Mouse (Mus musculus) intestine, embryonic 15.5 days (tissue): ENCODE measurements at regions not wholly inside any gene's neighbourhood (a gene's known extent, or its start where the extent isn't known, plus 50 kb on each side); places are given as distances from the start of the nearest gene placed in this dataset.
"Not testable (repeated sequence)": the region's sequence is repeated elsewhere in the genome, so short reads cannot be mapped to it uniquely, and the experiment has no call there.

Experiments used
- ATAC-seq: fragments of 200-750 bp; cut with Nextera tagmentation; 2 replicates; pipeline ENCODE4 v1.8.0; 2017; ENCODE audit warnings: moderate TSS enrichment, moderate library complexity
- H3K27ac ChIP-seq: fragments of 300-500 bp; sonication (generic); 2 replicates; pipeline ENCODE4 v1.5.1; 2015; ENCODE audit warnings: mild to moderate bottlenecking, inconsistent platforms
- H3K27me3 ChIP-seq: fragments of 300-500 bp; sonication (generic); replicated peaks from 2 replicates; pipeline ENCODE4 v1.6.1; 2015; ENCODE audit warnings: inconsistent platforms
- H3K36me3 ChIP-seq: fragments of 300-500 bp; sonication (generic); 2 replicates; pipeline ENCODE4 v1.6.1; 2015; ENCODE audit warnings: inconsistent platforms
- H3K4me1 ChIP-seq: fragments of 300-500 bp; sonication (generic); replicated peaks from 2 replicates; pipeline ENCODE4 v1.6.1; 2015; ENCODE audit warnings: inconsistent platforms
- H3K4me2 ChIP-seq: fragments of 300-500 bp; sonication (generic); replicated peaks from 2 replicates; pipeline ENCODE4 v1.6.1; 2015; ENCODE audit warnings: mild to moderate bottlenecking, inconsistent platforms
- H3K4me3 ChIP-seq: fragments of 300-500 bp; sonication (generic); replicated peaks from 2 replicates; pipeline ENCODE4 v1.5.1; 2015; ENCODE audit warnings: inconsistent platforms
- H3K9ac ChIP-seq: fragments of 300-500 bp; sonication (generic); 2 replicates; pipeline ENCODE4 v1.6.1; 2015; ENCODE audit warnings: inconsistent platforms
- H3K9me3 ChIP-seq: fragments of 300-500 bp; sonication (generic); 2 replicates; pipeline ENCODE4 v1.6.1; 2016; ENCODE audit warnings: inconsistent platforms
- WGBS: fragments of 180-500 bp; shearing (Covaris S2); methylation state at CpG from one replicate; pipeline ENCODE4 v1.1.7; 2015; 5-methylcytosine and 5-hydroxymethylcytosine counted together

DNA sequence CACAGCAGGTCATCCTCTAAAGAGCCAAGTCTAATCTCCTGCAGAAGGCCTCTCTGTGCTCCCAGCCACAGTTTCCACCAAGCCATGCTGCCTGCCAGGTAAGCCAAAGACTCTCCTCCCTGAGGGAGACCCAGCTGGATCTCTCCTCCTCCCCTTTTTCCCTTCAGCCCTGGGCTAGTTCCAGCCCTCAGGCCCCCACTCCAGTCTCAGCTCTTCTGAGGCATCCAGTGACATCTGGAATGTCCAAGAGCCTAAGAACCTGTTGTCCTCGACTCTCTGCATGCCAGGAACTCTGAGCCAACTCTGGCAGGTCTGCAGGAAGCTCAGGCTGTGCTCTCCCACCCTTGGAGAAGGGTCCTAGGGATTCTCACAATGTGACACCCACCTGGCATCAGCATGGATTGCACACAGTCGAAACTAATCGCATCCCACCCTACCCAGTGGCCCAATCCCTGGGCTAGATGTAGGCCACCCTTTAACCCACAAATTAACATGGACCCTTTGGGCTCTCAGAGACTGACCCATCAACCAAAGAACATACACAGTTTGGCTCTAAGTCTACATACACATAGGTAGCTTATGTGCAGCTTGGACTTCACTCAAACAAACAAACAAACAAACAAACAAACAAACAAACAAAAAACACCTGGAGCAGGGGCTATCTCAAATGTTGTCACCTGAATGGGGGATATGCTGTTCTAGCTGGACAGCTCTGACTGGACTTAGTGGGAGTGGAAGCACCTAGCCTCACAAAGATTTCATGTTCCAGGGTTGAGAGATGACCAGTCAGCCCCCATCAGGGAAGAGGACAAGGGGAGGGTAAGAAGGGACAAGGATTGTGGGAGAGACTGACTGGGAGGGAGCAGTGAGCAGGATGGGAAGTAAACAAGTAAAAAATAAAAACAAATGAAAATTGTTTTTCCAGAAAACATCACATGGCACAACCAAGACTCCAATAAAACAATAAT lies 57.9 kb upstream of the Zfp709 start:
- not testable (repeated sequence) for H3K36me3 ChIP-seq, H3K4me1 ChIP-seq, H3K4me2 ChIP-seq, H3K27me3 ChIP-seq, H3K27ac ChIP-seq, H3K9me3 ChIP-seq, H3K9ac ChIP-seq, H3K4me3 ChIP-seq
- ATAC-seq, result peak; percentile 58; the same call in 1 of the 2 replicates
- 70% methylated on average over 3 of the region's 3 CpGs for WGBS

- 65% methylated on average over 1 of the region's 1 CpGs for WGBS
- not testable (repeated sequence) for H3K27me3 ChIP-seq, H3K27ac ChIP-seq, H3K4me3 ChIP-seq, H3K36me3 ChIP-seq, ATAC-seq, H3K9ac ChIP-seq, H3K4me2 ChIP-seq, H3K4me1 ChIP-seq, H3K9me3 ChIP-seq
These were observed 59.1 kb upstream of the Zfp709 start for GRCm38 (mm10) chr8:71822749-71823148.

DNA sequence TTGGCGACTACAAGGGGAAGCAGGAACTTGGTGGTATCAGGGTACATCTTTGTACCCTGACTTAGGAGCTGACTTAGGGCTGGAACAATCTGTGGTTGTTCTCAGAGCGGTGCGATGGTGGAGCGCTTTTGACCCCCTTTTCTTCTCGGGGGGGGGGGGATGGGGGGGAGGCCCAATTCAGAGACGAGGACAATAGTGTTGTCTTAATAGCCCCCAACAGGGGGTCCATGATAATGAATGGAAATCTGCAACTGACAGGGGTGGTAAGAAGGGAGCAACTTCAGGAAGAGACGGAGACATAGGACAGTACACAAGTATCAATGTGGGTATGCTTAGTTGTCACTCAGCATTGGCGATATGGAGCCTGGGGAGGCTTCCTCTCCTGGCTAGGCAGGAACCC lies 61.9 kb upstream of the Zfp709 start:
- H3K9me3 ChIP-seq, H3K27ac ChIP-seq, H3K27me3 ChIP-seq, H3K4me3 ChIP-seq, H3K4me1 ChIP-seq, H3K4me2 ChIP-seq, H3K36me3 ChIP-seq, H3K9ac ChIP-seq: not testable (repeated sequence)
- peak; percentile 48; the same call in 1 of the 2 replicates for ATAC-seq
- WGBS, result 87% methylated on average over 8 of the region's 8 CpGs

DNA sequence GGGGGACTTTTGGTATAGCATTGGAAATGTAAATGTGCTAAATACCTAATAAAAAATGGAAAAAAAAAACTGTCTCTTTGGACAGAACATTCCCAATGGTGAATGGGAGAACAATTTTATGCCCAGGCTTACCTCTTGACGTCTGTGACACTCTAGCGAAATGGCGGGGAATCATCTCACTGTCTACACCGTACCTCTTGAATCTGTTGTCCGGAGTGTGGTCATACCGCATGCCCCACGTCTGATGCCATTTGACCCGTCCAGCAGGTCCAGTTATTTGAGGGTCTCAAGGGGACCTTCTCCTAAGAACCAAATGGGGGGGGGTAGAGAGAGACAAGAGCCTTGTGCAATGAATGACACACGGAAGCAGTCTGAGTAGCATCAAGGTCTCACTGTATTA lies 62.4 kb upstream of the Zfp709 start:
- H3K4me2 ChIP-seq, H3K9me3 ChIP-seq, H3K4me3 ChIP-seq, H3K9ac ChIP-seq, H3K27me3 ChIP-seq, H3K36me3 ChIP-seq, H3K27ac ChIP-seq, H3K4me1 ChIP-seq: not testable (repeated sequence)
- peak; percentile 63; the same call in 1 of the 2 replicates for ATAC-seq
- WGBS, result 90% methylated on average over 9 of the region's 9 CpGs

DNA sequence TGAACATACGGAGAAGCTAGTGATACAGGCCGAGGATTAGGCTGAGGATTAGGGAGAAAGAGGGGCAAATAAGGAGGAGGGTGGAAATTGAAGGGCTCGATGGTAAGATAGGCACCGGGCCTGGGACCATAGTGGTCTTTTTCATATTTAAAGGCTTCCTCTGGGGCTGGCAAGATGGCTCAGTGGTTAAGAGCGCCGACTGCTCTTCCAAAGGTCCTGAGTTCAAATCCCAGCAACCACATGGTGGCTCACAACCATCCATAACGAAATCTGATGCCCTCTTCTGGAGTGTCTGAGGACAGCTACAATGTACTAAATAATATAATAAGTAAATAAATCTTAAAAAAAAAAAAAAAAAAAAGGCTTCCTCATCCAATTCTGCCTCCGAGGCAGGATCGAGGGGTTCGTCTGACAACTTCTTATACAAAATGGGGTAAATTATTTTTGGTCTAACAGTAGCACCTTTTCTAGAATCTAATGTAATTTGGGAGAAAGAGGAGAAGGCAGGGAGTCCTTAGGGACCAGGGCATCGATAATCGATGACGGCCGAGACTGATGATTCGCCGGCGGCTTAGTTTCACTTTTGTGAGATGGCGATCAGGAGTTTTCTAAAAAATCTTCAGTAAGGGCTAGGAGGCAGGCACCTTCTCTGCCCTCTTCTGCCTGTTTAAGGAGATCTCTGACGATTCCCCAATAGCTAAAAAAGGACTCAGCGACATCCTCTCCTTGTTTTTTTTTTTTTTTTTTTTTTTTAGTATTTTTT lies 65.4 kb upstream of the Zfp709 start:
- 91% methylated on average over 20 of the region's 20 CpGs for WGBS
- not testable (repeated sequence) for H3K4me1 ChIP-seq, H3K27ac ChIP-seq, H3K4me2 ChIP-seq, H3K9me3 ChIP-seq, H3K27me3 ChIP-seq, H3K4me3 ChIP-seq, ATAC-seq, H3K36me3 ChIP-seq, H3K9ac ChIP-seq

DNA sequence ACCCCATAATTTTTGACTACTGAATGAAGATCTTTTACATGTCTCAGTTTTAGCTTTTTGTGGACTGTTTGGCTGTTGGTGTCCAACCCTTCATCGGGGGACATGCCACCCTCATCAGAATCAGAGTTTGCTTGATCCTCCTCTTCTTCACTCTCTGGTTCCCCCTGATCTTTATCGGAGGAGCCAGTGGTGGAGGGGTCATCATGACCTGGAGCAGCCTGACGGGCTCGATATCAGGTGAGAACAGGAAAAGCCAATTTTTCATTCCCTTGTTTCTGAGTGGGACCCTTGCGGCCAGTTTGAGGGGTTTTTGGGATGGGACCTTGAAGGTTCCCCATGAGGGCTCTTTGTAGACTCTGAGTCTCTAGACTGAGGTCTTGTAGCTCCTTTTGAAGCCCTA lies 66.0 kb upstream of the Zfp709 start:
- ATAC-seq, H3K4me1 ChIP-seq, H3K4me3 ChIP-seq, H3K4me2 ChIP-seq, H3K27ac ChIP-seq, H3K9me3 ChIP-seq, H3K9ac ChIP-seq, H3K36me3 ChIP-seq, H3K27me3 ChIP-seq: not testable (repeated sequence)
- WGBS, result 95% methylated on average over 5 of the region's 5 CpGs

- not testable (repeated sequence) for H3K4me3 ChIP-seq, H3K27ac ChIP-seq, H3K4me2 ChIP-seq, H3K36me3 ChIP-seq, ATAC-seq, H3K9ac ChIP-seq, H3K9me3 ChIP-seq, H3K4me1 ChIP-seq, H3K27me3 ChIP-seq
- WGBS, result 89% methylated on average over 14 of the region's 14 CpGs
These were observed 66.9 kb upstream of the Zfp709 start for GRCm38 (mm10) chr8:71814740-71815514.

DNA sequence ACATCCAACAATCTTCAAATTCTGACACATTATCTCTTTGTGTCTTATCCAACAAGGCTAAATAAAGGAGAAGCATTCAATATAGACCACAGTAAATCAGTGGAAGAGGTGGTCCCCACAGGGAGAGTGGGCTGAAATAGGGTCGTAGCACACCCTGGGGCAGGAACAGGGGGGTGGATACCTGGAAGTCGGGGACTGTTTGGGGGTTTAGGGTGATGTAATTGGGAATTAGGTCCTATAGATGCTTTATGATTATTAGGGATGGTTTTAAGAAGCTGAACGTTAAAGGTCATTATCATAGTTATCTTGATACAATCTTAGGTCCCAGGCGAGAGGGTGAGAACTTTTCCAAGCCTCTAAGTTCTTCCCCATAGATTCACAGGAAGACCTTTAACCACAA lies 67.9 kb upstream of the Zfp709 start:
- H3K4me3 ChIP-seq, ATAC-seq, H3K36me3 ChIP-seq, H3K4me1 ChIP-seq, H3K27ac ChIP-seq, H3K4me2 ChIP-seq, H3K27me3 ChIP-seq, H3K9me3 ChIP-seq, H3K9ac ChIP-seq: not testable (repeated sequence)
- WGBS, result 86% methylated on average over 4 of the region's 4 CpGs

GRCm38 (mm10) chr8:71813239-71813638 lies 68.6 kb upstream of the Zfp709 start:
- not testable (repeated sequence) for H3K36me3 ChIP-seq, H3K9ac ChIP-seq, H3K9me3 ChIP-seq, ATAC-seq, H3K27me3 ChIP-seq, H3K4me3 ChIP-seq, H3K27ac ChIP-seq, H3K4me2 ChIP-seq, H3K4me1 ChIP-seq
- WGBS, result 91% methylated on average over 8 of the region's 8 CpGs

DNA sequence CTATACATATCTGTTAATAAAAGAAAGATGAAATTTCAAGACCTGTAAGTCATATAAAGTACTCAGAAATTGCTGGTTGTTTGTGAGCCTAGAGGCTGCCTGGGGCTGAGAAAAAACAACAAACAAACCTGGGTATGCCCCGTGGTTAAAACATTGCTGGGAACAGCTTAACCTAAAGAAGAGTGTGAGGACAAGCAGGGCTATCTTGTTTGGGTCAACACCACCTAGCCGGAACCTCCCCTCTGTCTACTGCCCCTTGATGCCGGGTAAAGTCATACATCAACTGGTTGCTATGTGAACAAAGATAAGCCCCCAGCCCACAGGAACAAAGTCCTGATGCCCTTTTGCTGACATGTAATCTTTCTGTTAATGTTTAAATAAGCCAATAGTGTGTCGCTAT lies 74.0 kb upstream of the Zfp709 start:
- H3K4me1 ChIP-seq, ATAC-seq, H3K27ac ChIP-seq, H3K9me3 ChIP-seq, H3K36me3 ChIP-seq, H3K4me3 ChIP-seq, H3K9ac ChIP-seq, H3K4me2 ChIP-seq, H3K27me3 ChIP-seq: not testable (repeated sequence)
- 32% methylated on average over 3 of the region's 4 CpGs for WGBS

- H3K9ac ChIP-seq, H3K4me2 ChIP-seq, H3K4me3 ChIP-seq, H3K27me3 ChIP-seq, H3K4me1 ChIP-seq, H3K27ac ChIP-seq, H3K36me3 ChIP-seq, ATAC-seq, H3K9me3 ChIP-seq: not testable (repeated sequence)
- WGBS, result 79% methylated on average over 1 of the region's 1 CpGs
These were observed 77.2 kb upstream of the Zfp709 start for GRCm38 (mm10) chr8:71804586-71804985.

GRCm38 (mm10) chr8:71802226-71802625 lies 76.7 kb upstream of the Fcho1 start:
- H3K4me2 ChIP-seq, H3K4me1 ChIP-seq, H3K4me3 ChIP-seq, H3K9ac ChIP-seq, H3K9me3 ChIP-seq, H3K27me3 ChIP-seq, H3K36me3 ChIP-seq, H3K27ac ChIP-seq: not testable (repeated sequence)
- 73% methylated on average over 2 of the region's 2 CpGs for WGBS
- ATAC-seq, result peak; percentile 56
